Mouse (Mus musculus): ENCODE measurements around the gene Fam78a. TPM values are rescaled to one million over a fixed set of nuclear protein-coding genes. Genes with fewer than 3 reads are reported as not detected.

Gene Fam78a
- polyA plus RNA-seq, 1 experiment from 2014 or later = 1.7 TPM

DNA sequence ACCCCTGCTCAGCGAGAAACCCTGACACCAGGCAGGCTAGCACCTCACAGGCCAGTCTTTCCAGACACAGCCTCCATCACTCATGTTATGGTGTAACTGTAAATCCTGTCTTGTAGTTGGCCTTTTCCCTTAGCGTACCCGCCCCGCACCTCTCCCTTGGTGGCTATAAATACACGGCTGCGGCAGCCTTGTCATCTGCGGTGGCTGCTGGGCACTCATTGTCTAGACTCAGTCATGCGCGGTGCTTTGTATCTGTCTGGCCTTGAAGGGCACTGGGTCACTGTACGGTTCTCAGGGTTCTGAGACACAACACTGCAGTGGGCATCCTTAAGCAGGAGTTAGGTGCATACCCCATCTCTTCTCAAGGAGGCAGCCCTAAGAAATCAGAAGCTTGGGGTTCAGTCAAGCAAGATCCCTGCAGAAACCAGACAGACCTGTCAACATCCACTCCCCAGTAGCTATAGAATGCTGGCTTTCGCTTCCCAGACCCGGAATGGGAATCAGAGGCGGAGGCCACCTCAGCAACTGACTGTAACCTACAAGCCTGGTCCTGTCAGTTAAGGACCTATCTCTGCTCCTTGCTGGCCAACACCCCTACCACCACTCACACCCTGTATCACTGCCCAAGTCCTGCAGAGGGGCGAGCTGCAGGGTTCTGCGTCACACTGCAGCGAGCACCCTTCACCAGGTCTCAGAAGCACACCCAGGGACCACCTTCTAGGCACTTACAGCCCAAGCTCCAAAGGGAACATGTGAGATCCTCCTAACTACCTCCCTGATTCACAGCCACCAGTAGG is 20.7 kb upstream of the Fam78a start:
- 45% methylated on average over 16 of the region's 16 CpGs for WGBS
- no peak overlapping the region for H3K9ac ChIP-seq (ENCODE audit: low read depth, low read length)
- H3K4me3 ChIP-seq (ENCODE audit: low read length) = no peak overlapping the region
- H3K27ac ChIP-seq (ENCODE audit: low read depth, low read length) = no peak overlapping the region
- H3K9me3 ChIP-seq (ENCODE audit: control insufficient read depth, low read length) = no peaks in the 10 kb centered on the region
- no peak overlapping the region for H3K4me2 ChIP-seq (replicated peaks; ENCODE audit: low read depth, low read length)
- no peaks in the 10 kb centered on the region for H3K4me1 ChIP-seq (ENCODE audit: control insufficient read depth, insufficient read depth, low read length)
- no peak for ATAC-seq (ENCODE audit: low FRiP score, low TSS enrichment)
- no peaks in the 10 kb centered on the region for H3K36me3 ChIP-seq (ENCODE audit: control insufficient read depth, insufficient read depth, low read length)
- no peaks in the 10 kb centered on the region for H3K27me3 ChIP-seq (ENCODE audit: control insufficient read depth, insufficient read depth, low read length)

DNA sequence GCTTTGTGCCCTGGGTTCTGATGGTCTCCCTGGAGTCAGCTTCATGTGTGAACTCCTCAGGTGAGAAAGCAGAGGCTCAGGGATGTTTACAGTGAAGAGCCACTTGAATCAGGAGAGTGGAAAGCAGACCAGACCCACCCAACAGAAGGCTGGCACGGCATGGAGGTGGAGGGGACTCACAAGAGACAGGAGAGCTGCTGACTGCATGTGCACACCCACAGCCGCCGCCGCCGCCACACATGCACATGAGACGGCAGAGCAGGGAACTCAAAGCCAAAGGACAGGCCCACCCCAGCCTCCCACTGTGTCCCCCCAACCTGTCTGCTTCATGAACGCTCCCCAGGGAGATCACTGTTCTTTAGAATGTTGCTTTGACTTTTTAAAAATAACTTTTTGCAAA is 19.5 kb upstream of the Fam78a start:
- WGBS = 76% methylated on average over 7 of the region's 7 CpGs
- no peaks in the 10 kb centered on the region for H3K4me1 ChIP-seq (ENCODE audit: control insufficient read depth, insufficient read depth, low read length)
- H3K9me3 ChIP-seq (ENCODE audit: control insufficient read depth, low read length) = no peaks in the 10 kb centered on the region
- ATAC-seq (ENCODE audit: low FRiP score, low TSS enrichment) = no peak
- H3K4me3 ChIP-seq (ENCODE audit: low read length) = no peak overlapping the region
- no peak overlapping the region for H3K9ac ChIP-seq (ENCODE audit: low read depth, low read length)
- no peak overlapping the region for H3K27ac ChIP-seq (ENCODE audit: low read depth, low read length)
- H3K36me3 ChIP-seq (ENCODE audit: control insufficient read depth, insufficient read depth, low read length) = no peaks in the 10 kb centered on the region
- no peaks in the 10 kb centered on the region for H3K27me3 ChIP-seq (ENCODE audit: control insufficient read depth, insufficient read depth, low read length)
- H3K4me2 ChIP-seq (replicated peaks; ENCODE audit: low read depth, low read length) = no peak overlapping the region

DNA sequence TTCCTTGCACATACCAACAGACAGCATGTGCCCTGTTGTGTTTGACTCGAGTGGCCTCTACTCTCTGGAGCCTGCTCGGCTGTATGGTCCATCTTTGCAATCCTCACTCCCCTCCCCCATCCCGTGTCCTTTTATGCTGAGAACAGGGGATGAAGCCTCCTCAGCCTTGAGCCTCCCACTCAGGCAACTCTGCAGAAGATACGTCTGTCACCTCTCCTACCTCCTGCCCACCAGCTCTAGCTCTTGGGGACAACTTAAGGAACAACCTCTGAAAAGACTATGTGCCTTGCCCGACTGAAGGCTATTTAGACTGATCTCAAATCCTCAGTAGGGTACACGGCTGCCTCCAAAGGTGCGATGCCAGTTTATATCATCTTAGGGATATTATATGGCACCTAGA is 18.9 kb upstream of the Fam78a start:
- H3K9ac ChIP-seq (ENCODE audit: low read depth, low read length) = no peak overlapping the region
- ATAC-seq (ENCODE audit: low FRiP score, low TSS enrichment) = no peak
- H3K4me2 ChIP-seq (replicated peaks; ENCODE audit: low read depth, low read length) = 0 out of 2 replicates have a peak overlapping the region, but pooled peaks have one; percentile 5
- H3K36me3 ChIP-seq (ENCODE audit: control insufficient read depth, insufficient read depth, low read length) = no peaks in the 10 kb centered on the region
- WGBS = 81% methylated on average over 7 of the region's 7 CpGs
- no peak overlapping the region for H3K4me3 ChIP-seq (ENCODE audit: low read length)
- no peaks in the 10 kb centered on the region for H3K9me3 ChIP-seq (ENCODE audit: control insufficient read depth, low read length)
- no peak overlapping the region for H3K27ac ChIP-seq (ENCODE audit: low read depth, low read length)
- no peaks in the 10 kb centered on the region for H3K4me1 ChIP-seq (ENCODE audit: control insufficient read depth, insufficient read depth, low read length)
- H3K27me3 ChIP-seq (ENCODE audit: control insufficient read depth, insufficient read depth, low read length) = no peaks in the 10 kb centered on the region

DNA sequence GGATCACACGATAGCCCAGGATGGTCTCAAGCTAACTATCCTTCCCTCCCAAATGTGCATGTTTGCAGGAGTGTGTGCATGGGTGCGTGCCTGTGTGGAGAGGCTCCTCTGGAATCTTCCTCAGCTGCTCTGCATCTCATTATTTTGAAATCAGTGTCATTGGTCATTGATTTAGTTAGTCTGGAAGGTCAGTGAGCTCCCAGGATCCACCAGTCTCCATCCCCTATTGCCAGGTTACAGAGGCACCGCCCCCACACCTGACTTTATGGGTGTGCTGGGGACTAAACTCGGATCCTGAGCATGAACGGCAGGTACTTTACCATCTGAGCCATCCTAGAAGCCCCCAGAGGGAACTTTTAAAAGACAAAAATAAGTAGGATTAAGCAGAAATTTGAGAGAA is 18.3 kb upstream of the Fam78a start:
- WGBS = 46% methylated on average over 5 of the region's 5 CpGs
- Histone ChIP-seq H3K27ac (ENCODE audit: low read depth, low read length) (no peak overlapping the region), H3K4me3 (ENCODE audit: low read length) (no peak overlapping the region), H3K9me3 (ENCODE audit: control insufficient read depth, low read length) (no peaks in the 10 kb centered on the region), H3K9ac (ENCODE audit: low read depth, low read length) (no peak overlapping the region), H3K27me3 (ENCODE audit: control insufficient read depth, insufficient read depth, low read length) (no peaks in the 10 kb centered on the region), H3K4me1 (ENCODE audit: control insufficient read depth, insufficient read depth, low read length) (no peaks in the 10 kb centered on the region), H3K36me3 (ENCODE audit: control insufficient read depth, insufficient read depth, low read length) (no peaks in the 10 kb centered on the region), H3K4me2 (replicated peaks; ENCODE audit: low read depth, low read length) (0 out of 2 replicates have a peak overlapping the region, but pooled peaks have one; percentile 5)
- no peak for ATAC-seq (ENCODE audit: low FRiP score, low TSS enrichment)

DNA sequence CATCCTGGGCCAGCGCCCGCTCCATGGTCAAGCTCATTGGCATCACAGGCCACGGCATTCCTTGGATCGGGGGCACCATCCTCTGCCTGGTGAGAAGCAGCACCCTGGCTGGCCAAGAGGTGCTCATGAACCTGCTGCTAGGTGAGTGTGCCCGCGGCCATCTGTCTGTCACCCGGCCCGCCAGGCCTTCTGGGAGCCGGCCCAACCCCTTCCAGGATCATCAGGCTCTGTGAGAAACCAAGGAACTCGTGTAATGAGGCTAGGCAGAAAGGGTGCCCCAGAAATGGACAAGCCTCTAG is 11.4 kb upstream of the Fam78a start:
- Histone ChIP-seq H3K9me3 (ENCODE audit: control insufficient read depth, low read length) (no peaks in the 10 kb centered on the region), H3K9ac (ENCODE audit: low read depth, low read length) (peak overlapping the region; percentile 44; the same call in 1 of the 2 replicates), H3K27ac (ENCODE audit: low read depth, low read length) (no peak overlapping the region), H3K4me3 (ENCODE audit: low read length) (peak overlapping the region; percentile 28; the same call in 1 of the 2 replicates), H3K36me3 (ENCODE audit: control insufficient read depth, insufficient read depth, low read length) (no peaks in the 10 kb centered on the region), H3K27me3 (ENCODE audit: control insufficient read depth, insufficient read depth, low read length) (no peaks in the 10 kb centered on the region), H3K4me2 (replicated peaks; ENCODE audit: low read depth, low read length) (peak overlapping the region; percentile 33), H3K4me1 (ENCODE audit: control insufficient read depth, insufficient read depth, low read length) (no peaks in the 10 kb centered on the region)
- no peak for ATAC-seq (ENCODE audit: low FRiP score, low TSS enrichment)
- WGBS = 84% methylated on average over 10 of the region's 10 CpGs

DNA sequence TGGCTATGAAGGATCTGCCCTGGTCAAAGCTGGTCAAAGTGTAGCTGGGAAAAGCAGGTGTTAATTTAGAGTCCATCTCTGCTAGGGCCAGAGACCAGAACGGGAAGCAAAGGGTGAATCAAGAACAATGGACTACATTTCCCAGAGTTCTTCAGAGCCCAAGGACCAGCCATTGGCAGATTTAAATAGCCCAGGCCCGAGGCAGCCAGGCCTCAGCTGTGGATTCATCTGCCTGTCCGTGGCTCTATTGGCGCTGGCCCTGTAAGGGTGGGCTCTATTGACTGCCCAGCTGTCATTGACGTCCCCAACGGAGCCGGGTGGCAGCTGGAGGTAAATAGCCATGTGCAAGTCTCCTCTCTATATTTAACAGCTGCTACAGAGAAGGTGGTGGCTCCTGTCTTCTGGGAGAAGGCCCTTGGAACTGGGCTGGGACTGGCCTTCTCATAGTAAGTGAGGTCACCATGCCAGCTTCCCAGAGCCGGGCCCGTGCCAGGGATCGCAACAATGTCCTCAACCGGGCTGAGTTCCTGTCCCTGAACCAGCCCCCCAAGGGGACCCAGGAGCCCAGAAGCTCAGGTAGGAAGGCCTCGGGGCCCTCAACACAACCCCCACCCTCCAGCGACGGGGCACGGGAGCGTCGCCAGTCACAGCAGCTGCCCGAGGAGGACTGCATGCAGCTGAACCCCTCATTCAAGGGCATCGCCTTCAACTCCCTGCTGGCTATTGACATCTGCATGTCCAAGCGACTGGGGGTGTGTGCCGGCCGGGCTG is 10.9 kb upstream of the Fam78a start, which contains the start of gene Plpp7:
Gene Plpp7, plus strand, starts transcription at position 178 of the 771 bp plus-strand sequence.
- no peaks in the 10 kb centered on the region for H3K36me3 ChIP-seq (ENCODE audit: control insufficient read depth, insufficient read depth, low read length)
- H3K9ac ChIP-seq (ENCODE audit: low read depth, low read length) = peak within 1 kb of the TSS; percentile 44; the same call in 1 of the 2 replicates
- no peaks in the 10 kb centered on the region for H3K9me3 ChIP-seq (ENCODE audit: control insufficient read depth, low read length)
- ATAC-seq (ENCODE audit: low FRiP score, low TSS enrichment) = peak; percentile 81
- peak within 1 kb of the TSS; percentile 28 for H3K4me3 ChIP-seq (ENCODE audit: low read length)
- H3K4me2 ChIP-seq (replicated peaks; ENCODE audit: low read depth, low read length) = peak within 1 kb of the TSS; percentile 33
- H3K4me1 ChIP-seq (ENCODE audit: control insufficient read depth, insufficient read depth, low read length) = no peaks in the 10 kb centered on the region
- H3K27me3 ChIP-seq (ENCODE audit: control insufficient read depth, insufficient read depth, low read length) = 0 out of 2 replicates have a peak, but pooled peaks cover 2% of the 10 kb centered on the region
- no peak within 1 kb of the TSS for H3K27ac ChIP-seq (ENCODE audit: low read depth, low read length)
- 58% methylated on average over 22 of the region's 22 CpGs for WGBS

DNA sequence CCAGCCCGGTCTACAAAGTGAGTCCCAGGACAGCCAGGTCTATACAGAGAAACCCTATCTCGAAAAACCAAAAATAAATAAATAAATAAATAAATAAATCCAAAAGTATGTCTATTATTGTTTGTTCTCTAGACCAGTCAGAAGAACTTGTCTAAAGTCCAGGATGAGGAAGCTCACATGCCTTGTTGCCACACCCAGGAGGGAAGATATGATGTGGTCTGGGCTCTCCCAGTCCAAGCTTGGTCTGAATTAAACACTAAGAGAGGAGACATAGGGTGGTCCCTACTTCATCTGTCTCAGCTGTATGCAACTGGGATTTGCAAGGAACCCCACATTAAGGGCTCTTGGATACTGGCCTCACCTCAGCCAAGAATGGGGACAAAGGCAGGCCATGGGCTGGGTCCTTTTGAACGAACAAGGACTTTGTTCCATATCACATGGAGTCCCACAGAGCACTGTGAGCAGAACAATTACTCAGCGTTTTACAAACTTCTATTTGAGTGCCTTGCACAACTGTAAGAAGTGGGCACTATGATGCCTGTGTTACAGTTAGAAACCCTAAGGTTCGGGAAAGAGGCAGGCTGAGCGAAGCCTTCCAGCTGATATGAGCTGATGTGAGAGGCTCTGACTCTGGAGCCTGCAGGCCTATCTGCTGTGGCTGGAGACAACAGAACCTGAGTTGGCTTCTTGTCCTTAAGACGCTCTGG is 9.5 kb upstream of the Fam78a start:
- no peak overlapping the region for H3K4me2 ChIP-seq (replicated peaks; ENCODE audit: low read depth, low read length)
- H3K9me3 ChIP-seq (ENCODE audit: control insufficient read depth, low read length) = no peaks in the 10 kb centered on the region
- no peak overlapping the region for H3K9ac ChIP-seq (ENCODE audit: low read depth, low read length)
- no peaks in the 10 kb centered on the region for H3K4me1 ChIP-seq (ENCODE audit: control insufficient read depth, insufficient read depth, low read length)
- H3K27ac ChIP-seq (ENCODE audit: low read depth, low read length) = no peak overlapping the region
- H3K36me3 ChIP-seq (ENCODE audit: control insufficient read depth, insufficient read depth, low read length) = no peaks in the 10 kb centered on the region
- ATAC-seq (ENCODE audit: low FRiP score, low TSS enrichment) = no peak
- H3K27me3 ChIP-seq (ENCODE audit: control insufficient read depth, insufficient read depth, low read length) = peaks cover 7% of the 10 kb centered on the region; the same call in 1 of the 2 replicates
- no peak overlapping the region for H3K4me3 ChIP-seq (ENCODE audit: low read length)
- WGBS = 88% methylated on average over 7 of the region's 7 CpGs

DNA sequence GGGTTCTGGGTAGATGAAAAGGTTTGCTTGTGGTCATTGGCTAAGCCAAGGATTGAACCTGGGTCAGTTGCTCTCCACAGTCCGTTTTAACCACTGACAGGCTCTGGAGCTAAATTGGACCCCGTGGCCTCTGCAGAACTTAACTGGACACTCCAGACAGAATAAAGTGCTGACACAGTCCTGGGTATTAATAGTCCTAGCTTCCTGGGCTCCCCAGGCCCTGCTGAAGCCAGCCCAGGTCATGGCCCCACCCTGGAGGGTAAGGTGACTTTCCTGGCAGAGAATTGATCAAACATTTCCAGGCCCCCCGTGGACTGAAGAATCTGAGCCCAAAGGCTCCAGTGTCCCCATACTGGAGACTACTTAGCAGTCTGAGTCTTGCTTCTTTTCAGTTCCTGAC is 7.3 kb upstream of the Fam78a start:
- Histone ChIP-seq H3K9me3 (ENCODE audit: control insufficient read depth, low read length) (no peaks in the 10 kb centered on the region), H3K4me2 (replicated peaks; ENCODE audit: low read depth, low read length) (no peak overlapping the region), H3K27ac (ENCODE audit: low read depth, low read length) (no peak overlapping the region), H3K27me3 (ENCODE audit: control insufficient read depth, insufficient read depth, low read length) (peaks cover 20% of the 10 kb centered on the region), H3K9ac (ENCODE audit: low read depth, low read length) (no peak overlapping the region), H3K4me3 (ENCODE audit: low read length) (no peak overlapping the region), H3K36me3 (ENCODE audit: control insufficient read depth, insufficient read depth, low read length) (no peaks in the 10 kb centered on the region), H3K4me1 (ENCODE audit: control insufficient read depth, insufficient read depth, low read length) (peaks cover 12% of the 10 kb centered on the region)
- ATAC-seq (ENCODE audit: low FRiP score, low TSS enrichment) = no peak
- WGBS = 63% methylated on average over 3 of the region's 3 CpGs
